Mouse (Mus musculus) liver, adult 2 months (tissue): Measurements from ENCODE around the gene Siva1.

Source experiments
- CTCF ChIP-seq: fragments of 200-500 bp; IDR thresholded peaks from 2 replicates; pipeline ENCODE4 v1.5.1; 2011; ENCODE audit warnings: low read depth, low read length, control low read depth
- POLR2A ChIP-seq: fragments of 200-500 bp; IDR thresholded peaks from 2 replicates; pipeline ENCODE4 v1.6.1; 2011; ENCODE audit warnings: low read length, control low read depth; ENCODE audit not compliant: insufficient read depth; ENCODE audit errors: extremely low read depth

GRCm38 (mm10) chr12:112604709-112605649 is 39.5 kb upstream of the Siva1 start:
- TF ChIP-seq CTCF (peak; percentile 33; the same call in 1 of the 2 replicates), POLR2A (no peak)
